Mouse (Mus musculus) cortical plate, adult 2 months (tissue): ENCODE data around the gene Ntmt1.

ENCODE experiments used
- CTCF ChIP-seq: fragments of 200-500 bp; IDR thresholded peaks from 2 replicates; pipeline ENCODE4 v1.5.1; 2011; ENCODE audit warnings: mild to moderate bottlenecking, control low read depth, low read length; ENCODE audit not compliant: insufficient read depth; ENCODE audit errors: extremely low read depth
- POLR2A ChIP-seq: fragments of 200-500 bp; IDR thresholded peaks from 2 replicates; pipeline ENCODE4 v1.6.1; 2011; ENCODE audit warnings: mild to moderate bottlenecking, low read length, control low read depth; ENCODE audit not compliant: insufficient read depth; ENCODE audit errors: extremely low read depth

DNA sequence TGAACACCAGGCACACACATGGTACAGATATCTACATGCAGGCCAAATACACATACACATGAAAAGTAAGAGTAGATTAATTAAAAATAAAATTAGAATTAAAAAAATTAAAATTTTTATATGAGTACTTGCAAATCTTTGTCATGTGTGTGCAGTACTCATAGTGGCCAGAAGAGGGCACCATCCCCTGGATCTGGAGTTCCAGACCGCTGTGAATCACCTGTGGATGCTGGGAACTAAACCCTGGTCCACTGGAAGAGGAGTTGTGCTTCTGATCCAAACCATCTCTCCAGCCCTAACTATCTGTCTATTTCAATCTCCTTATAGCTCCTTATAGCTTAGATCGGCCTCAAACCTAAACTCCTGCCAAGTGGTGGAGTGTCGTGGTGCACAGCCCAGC lies 13.4 kb downstream of the Ntmt1 start:
- TF ChIP-seq POLR2A, result no peak
- TF ChIP-seq CTCF, result 0 out of 2 replicates have a peak, but pooled peaks have one; percentile 4
